Mouse (Mus musculus): ENCODE data around the gene Atp6v1g3. TPM values are rescaled to one million over a fixed set of nuclear protein-coding genes. Genes with fewer than 3 reads are reported as not detected.

Atp6v1g3 gene
- total RNA-seq, 1 experiment from 2014 or later, result not detected

DNA sequence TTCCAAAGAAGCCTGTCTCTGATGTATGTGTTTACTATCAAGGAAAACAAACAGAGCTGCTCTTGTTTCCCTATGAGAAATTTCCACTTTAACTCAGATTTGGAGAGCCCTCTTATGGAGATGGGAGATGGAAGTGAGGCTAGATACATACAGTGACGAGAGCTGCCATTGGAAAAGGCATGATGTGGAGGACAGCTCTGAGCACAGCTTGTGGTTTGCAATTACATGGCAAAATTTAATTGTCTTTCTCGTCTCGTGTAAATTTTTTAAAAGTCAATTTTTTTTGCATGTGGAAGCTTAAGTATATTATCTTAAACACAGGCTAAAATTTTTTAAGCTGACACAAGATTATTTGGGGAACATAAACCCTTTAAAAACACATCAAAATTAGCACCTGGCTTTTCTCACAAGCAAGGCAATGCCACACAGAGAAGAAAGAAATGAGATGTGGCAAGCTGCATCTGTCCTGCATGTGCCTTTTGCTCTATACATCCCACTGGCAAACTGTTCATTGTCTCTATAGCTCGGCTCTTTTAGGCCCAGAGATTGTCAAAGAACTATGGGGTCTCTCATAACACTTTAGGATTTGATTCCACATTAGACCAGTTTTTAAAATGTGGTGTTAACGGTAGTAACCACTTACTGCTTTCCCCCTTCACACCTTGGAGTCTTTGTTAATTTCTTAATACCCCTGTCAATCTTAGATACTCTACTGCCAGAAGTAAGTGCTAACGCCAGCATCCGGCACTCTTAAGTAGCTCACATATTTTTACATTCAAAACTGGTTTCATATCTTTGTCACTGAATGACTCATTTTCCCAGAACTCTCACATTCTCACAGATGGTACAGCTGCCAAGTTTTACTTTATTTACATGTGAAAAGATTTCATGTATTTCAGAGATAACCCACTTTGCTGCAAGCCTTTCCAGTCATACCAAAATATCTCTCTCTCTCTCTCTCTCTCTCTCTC is 16.2 kb downstream of the Atp6v1g3 start:
- DNase-seq, result no peak

DNA sequence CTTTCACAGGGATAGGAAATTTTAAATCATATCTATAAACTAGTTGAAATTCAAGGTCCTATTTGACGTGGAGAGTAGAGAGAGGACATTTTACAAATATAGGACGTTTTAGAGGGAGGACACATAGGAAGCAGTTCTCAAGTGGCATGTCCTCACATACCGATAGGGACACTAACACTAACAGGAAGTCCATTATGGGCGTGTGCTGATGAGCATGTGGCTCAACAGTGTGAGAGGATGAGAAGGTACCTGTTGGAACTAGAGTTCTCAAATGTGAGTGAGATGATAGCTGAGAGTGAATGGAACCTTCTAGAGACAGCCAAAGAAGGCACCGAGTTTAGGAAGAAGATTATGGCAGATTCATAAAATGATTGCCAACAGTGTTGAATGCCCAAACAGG is 17.9 kb downstream of the Atp6v1g3 start:
- no peak for DNase-seq

DNA sequence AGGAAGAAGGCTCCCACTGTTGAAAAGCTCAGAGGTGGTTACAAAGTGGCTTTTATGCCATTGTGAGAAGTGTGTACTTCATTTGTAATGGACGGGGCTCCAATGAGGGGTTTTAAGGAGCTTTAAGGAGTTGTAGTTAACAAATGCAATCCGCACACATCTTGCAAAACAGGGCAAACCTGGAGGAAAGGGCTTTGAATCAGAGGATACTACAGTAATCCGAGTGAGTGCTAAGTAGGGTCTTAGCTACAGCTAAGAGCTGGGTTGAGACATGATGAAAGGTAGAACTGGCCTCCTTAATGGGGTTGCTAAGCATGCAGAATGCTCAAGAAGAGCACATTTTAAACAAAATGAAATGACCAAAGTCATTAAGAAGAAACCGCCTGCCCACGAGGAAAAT is 20.9 kb downstream of the Atp6v1g3 start:
- no peak for DNase-seq

DNA sequence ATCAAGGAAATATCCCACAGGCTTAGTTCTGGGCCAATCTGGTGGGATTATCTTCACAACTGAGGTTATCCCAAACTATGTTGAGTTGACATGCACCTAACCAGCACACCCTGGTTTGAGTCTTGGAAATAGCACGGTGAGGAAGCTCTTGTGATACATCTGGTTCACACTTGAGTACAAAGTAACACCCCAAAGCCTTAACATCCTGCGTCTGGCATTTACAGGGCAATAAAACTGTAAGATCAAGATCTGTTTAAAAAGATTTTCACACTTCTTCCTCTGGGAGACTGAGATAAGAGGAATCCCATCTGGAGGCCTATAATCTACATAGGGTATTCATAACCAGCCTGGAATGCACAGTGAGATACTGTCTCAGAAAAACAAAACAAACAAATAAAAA is 24.6 kb downstream of the Atp6v1g3 start:
- no peak for DNase-seq

DNA sequence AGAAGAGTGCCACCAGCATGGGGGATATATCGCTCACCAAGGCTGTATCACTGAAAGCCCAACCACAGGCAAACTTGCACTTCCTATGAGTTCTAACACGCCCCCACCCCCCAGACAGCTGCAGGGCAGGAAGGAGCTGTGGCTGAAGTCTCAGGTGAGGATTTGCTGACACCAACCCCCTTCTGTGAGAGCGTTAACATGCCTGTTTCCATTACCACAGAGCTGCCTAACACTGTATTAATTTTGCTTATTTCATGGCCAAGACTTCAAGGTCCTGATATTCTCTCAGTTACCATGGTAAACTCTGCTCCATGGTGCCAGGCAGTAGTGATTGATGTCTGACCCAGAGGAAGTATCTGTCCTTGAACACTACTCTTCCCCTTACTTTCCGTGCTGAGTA is 26.0 kb downstream of the Atp6v1g3 start:
- DNase-seq, result peak; percentile 43

DNA sequence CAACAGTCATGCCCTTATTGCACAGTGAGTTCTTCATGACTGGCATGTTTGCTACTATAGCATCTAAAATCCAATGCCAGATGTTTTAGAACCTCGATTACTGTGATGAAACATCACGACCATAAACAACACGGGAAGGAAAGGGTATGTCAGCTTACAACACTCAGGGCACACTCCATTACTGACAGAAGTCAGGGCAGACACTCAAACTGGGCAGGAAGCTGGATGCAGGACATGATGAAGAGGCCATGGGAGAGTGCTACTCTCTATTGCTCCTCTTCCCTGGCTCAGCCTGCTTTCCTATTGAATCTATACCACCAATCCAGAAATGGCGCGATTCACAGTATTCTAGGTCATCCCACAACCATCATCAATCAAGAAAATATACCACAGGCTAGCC is 28.4 kb downstream of the Atp6v1g3 start:
- no peak for DNase-seq

DNA sequence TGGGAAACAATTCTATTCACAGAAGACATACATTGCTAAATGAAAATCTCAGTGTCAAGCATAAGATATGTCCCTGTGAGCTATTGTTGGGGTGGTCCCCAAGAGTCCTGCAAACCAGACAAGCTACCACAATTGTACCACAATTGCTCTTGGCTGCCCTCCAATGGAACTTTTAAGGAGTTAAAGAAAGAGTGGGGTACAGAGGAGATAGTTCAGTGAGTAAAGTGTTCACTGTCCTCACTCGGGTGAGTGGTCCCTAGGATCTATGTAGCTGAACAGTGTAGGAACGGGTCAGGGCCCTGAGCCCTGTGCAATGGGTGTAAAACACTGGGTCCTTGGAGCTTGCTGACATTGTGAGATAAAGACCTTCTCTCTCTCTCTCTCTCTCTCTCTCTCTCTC is 29.2 kb downstream of the Atp6v1g3 start:
- DNase-seq, result no peak

DNA sequence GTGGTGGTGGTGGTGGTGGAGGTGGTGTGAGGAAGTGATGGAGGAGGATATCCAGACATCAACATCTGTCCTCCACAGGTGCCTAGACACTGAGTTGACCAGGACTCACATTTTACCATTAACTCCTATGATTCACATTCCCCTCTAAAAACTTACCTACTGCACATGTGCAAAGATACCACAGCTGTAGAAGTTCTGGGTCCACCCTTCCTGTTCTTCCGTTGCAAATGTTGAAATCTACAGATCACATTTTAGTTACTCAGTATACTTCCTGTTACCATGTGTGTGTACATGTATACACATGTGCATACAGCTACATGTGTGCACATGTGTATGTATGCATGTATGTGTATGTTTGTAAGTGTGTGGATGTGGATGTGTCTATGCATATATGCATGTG is 29.8 kb downstream of the Atp6v1g3 start:
- no peak for DNase-seq

DNA sequence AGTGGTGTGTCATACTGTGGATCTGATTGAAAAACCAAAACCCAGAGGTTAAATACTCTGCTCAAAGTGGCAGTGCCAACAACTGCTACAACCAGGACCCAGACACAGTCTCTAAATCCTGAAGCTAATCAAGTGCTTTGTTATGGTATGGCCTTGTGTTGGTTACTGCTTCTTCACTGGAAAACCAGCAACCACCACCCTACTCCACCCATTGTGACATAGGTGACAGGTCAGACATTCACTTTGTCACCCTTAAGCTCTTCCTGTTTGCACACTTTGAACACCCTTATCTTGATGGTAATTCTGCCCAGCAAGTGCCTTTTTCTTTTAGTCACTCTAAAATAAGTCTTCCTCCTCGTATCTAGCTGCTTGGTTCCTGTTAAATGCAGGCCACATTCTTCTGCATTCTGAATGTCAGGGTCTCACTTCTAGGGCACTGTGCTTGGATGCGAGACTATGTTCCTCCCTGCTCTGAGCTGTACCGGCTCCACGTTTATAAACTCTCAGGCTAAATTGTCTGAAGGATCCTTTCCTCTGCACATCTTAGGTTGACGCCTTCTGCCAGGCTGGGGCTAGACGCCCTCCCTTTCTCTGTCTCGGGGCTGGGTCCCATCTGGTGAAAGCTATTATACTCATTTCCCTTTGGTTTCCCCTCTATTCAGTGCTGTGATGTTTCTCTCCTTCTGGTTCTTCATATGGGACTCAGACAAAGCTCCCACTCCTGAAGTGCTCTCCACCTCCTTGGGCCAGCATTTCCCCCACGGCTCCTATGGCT is 30.8 kb downstream of the Atp6v1g3 start:
- DNase-seq, result no peak

DNA sequence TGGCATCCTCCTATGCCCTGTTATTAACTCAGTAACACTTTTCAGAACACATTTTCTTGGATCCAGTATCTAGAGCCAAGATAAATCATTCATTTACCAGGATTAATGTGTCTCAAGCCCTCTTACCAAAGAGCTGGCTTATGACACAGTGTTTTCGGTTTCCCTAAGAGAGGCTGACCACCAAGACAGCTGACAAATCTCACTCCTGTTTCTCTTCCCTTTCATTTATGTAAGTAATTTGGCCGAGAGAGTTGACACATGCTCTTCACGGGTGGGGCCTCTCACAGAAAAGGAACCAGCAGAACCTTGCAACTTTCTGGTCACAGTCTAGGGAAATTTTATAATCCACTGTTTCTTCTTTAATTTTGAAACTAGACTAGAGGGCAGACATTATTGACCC is 49.1 kb downstream of the Atp6v1g3 start:
- no peak for DNase-seq

DNA sequence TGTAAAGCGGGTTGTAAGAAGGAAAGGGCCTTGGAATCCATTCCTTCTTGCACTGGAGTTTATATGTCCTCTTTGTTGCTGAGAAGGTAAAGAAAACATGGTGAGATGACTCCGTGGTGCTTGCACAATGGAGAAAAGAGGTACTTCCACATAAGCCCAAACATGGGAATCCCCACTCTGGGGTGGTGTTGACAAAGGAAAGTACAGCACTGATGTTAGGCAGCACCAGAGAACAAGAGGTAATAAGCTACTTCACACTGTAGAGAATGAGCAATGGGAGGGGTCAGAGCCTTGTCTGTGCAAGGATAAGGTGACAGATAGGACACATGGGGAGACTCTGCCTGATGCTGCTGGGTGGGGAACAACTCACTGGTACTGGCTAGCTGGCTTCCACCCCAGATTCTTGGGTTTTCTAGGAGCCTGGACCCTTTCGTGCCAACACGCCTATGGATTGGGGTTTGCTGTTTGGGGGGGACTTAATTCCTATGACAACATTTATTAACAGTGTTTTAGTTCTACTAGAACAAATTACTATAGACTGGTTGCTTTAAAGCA is 49.6 kb downstream of the Atp6v1g3 start:
- no peak for DNase-seq

DNA sequence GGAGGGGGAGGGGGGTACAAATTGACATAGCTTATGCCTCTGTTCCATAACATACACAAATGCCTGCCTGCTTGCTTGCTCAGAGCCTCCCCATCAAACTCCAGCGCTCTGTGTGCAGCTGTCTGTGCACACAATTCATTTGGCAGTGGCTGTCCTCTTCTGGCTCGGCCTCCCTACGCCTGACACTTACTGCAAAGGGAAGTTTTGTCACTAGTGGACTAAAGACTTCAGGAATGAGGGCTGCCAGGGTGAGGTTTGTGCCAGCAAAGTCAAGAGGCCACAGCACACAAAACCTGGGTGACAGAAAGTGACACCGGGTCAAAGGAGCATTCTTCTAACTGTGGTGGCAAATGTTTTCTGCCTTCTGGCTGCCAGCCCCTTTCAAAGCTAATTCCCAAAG is 52.6 kb downstream of the Atp6v1g3 start:
- DNase-seq, result peak; percentile 17

DNA sequence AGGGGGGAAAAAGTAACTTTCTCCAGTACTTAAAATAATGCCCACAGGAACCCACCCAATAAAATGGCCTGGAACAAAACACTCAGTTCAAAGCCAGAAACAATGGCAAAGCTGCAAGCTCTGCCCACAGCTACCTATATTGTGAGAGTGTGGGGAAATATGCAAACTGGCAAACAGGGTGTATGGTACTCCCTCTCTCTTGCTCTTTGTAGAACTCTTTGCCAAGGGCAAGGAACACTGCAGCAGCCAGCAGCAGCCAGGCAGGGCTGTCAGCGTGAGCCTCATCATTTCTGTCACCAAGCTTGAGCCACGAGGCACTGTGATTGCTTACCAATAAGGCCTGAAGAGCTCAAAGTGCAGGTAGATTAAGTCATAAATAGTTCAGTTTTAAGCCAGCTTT is 53.0 kb downstream of the Atp6v1g3 start:
- DNase-seq, result no peak

DNA sequence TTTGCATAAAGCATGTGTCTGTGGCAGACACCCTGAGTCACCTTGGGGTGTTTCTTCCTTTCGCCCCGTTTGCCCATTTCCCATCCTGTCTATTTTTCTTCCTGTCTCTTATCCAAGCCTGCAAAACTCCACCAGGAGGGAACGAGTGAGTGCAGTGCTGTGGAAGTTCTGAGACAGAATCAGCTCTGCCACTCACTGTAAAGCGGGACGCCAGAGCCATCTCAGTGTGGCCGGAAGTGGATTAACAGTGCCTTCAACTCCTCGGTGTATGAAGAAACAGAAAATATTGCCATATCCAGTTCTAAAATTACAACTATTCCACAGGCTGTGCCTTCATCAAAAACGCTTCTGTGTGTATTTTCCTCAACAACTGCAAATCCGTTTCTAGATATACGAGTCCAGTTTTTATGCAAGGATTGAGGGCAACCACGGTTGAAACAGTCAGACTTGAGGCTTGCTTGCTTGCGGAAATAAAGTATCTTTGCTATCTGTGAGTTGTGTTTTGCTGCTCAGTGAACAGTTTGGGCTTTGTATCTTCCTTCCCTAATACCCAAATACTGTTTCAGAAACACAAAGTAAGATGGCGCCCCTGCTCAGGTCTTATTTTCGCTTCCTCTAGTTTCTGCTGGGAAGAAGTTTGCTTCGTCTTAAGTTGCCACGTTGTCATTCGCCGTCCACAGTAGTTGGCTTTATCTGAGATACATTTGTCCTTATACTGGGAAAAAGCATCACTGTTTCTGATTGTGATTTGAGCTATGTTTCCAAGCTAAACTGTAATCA is 54.1 kb downstream of the Atp6v1g3 start:
- no peak for DNase-seq

DNA sequence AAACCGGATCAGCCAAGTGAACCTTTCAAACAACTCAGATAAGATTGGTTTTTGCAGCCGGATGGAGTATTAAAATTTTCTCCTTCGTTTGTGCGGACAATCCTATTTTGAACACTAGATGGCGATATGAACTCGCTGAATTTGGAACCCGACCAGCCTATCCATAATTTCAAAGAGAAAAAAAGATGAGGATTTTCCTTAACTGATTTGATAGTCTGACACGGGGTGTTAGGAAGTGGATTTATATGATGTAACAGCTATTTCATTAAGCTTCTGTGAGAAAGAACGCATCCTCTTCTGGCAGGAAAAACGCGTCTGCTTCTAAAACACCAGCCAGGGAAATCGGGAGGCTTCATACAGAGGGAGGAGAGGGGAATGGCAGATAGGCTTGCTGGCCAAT is 54.8 kb downstream of the Atp6v1g3 start:
- peak; percentile 30 for DNase-seq

DNA sequence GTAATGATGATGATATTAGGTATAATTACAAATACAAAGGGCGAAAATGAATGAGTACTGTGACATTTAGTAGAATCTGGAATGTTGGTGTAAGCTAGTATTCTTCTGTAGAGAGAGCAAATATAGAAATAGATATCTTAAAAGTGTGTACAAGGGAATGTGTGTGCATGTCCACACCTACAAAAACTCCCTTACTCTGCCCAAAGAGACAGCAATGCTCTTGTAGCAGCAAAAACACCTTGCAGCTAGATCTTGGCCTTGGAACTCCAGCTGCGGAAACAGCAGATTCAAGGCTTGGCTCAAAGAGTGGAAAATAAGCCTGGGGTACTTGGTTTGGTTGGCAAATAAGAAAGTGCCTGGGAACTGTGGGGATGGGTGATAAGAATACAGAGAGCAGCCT is 57.0 kb downstream of the Atp6v1g3 start:
- no peak for DNase-seq

DNA sequence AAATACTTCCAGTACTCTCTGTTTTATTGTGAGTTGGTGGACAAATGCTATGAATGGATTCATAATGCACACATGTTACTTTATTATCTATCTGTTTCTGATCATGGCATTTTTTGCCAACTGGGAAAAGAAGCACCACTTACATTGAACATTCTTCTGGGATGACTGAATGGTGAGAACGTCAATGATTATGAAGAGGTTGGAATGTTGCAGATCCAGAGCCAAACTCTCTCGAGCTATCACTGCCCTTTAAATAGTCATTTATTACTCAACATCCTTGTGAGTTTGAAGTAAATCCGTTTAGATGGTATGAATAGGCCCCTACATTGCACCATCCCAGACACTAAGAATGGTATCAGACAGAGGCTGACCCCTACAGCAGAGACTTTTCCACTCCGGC is 58.1 kb downstream of the Atp6v1g3 start:
- DNase-seq, result no peak

DNA sequence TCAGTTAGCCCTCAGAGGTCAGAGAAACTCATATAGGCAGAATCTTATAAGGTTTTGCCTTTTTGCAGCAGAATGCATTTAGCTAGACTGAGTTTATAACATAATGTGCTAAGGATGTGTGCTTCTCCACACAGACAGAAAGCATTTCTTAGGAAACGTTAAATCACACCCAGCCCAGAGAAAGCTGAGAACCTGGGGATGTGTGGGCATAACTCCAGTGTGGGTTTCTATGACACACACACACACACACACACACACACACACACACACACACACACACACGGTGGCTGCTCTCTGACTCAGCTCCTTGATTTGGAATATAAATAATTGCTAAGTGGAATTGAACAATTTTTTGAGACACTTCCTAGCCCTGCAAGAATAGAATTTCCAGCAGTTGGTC is 61.2 kb downstream of the Atp6v1g3 start:
- no peak for DNase-seq

DNA sequence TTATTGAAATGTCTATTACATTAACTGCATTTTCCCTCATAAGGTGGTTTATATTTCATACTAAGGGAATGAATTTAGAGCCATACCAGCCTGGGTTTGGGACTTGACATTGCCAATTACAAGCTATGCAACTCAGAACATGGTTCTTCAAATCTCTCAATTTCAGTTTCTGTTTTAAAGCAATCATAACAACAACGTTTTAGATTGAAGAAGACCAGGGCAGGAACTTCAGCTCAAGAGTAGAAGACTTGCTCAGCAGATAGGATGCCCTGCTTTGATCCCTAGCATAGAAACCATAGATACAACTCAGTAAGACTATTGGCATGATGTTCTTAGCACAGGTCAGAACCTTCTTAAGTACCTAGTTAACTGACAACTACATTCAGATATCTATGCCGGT is 63.9 kb downstream of the Atp6v1g3 start:
- DNase-seq, result no peak

All from adrenal gland, postnatal 14 days (tissue).